Mouse (Mus musculus) liver, postnatal 0 days (tissue): ENCODE measurements around the gene Zfp316.

Experiments used
- CTCF ChIP-seq: sonication (generic); IDR thresholded peaks from 2 replicates; pipeline ENCODE4 v1.5.1; 2016; ENCODE audit warnings: antibody characterized with exemption, low read depth
- EP300 ChIP-seq: IDR thresholded peaks from 2 replicates; pipeline ENCODE4 v1.6.1; 2016; ENCODE audit warnings: antibody characterized with exemption, low read depth, mild to moderate bottlenecking

- TF ChIP-seq CTCF (no peak), EP300 (no peak)
Measured at GRCm38 (mm10) chr5:143253186-143253880, 16.5 kb downstream of the Zfp316 start.
